21 mouse cellular contexts compared by ENCODE assay signal in genomic region chr7:97306813-97307212, GRCm38 (mm10). TPM values are rescaled to one million over a fixed set of nuclear protein-coding genes. Genes with fewer than 3 reads are reported as not detected.
DNase-seq lines count a peak whose midpoint lies in the region; ATAC-seq lines count a peak whose summit lies in the region.
"Had no signal": no experiment of that assay in that cellular context is flagged by ENCODE, and none has a peak within 500 bp of the region (broad histone marks: within the 10 kb centered on the region; RNA-seq: fewer than 3 reads in every experiment).

No protein-coding gene starts in this region.

- H3K9ac ChIP-seq in heart, embryonic 11.5 days (ENCODE audit: low read depth, low read length), result no peak overlapping the region
- H3K9ac ChIP-seq in midbrain, embryonic 11.5 days (ENCODE audit: low read length), result no peak overlapping the region
- no peak overlapping the region for H3K9ac ChIP-seq in midbrain, embryonic 15.5 days
- H3K9ac ChIP-seq: forebrain, embryonic 13.5 days; forebrain, postnatal 0 days; heart, embryonic 13.5 days had no signal

- H3K4me3 ChIP-seq in heart, embryonic 10.5 days, result no peak overlapping the region
- H3K4me3 ChIP-seq in heart, embryonic 11.5 days (ENCODE audit: low read depth, low read length), result no peak overlapping the region
- no peak overlapping the region for H3K4me3 ChIP-seq in midbrain, embryonic 11.5 days (ENCODE audit: low read depth, low read length)
- no peak overlapping the region for H3K4me3 ChIP-seq in midbrain, embryonic 15.5 days
- H3K4me3 ChIP-seq: embryonic facial prominence, embryonic 10.5 days; forebrain, embryonic 13.5 days; heart, adult 2 months; heart, embryonic 13.5 days had no signal

- no peak for ATAC-seq in heart, embryonic 11.5 days (replicated peaks; ENCODE audit: insufficient number of reproducible peaks, low FRiP score, low TSS enrichment)
- ATAC-seq in midbrain, embryonic 11.5 days (ENCODE audit: low FRiP score), result no peak
- ATAC-seq in midbrain, embryonic 15.5 days (replicated peaks), result no peak
- ATAC-seq: CD4-positive, CD25-positive, alpha-beta regulatory T cell, adult 4 months; forebrain, embryonic 13.5 days; forebrain, postnatal 0 days had no signal

- peaks cover 96% of the 10 kb centered on the region for H3K36me3 ChIP-seq in heart, embryonic 10.5 days
- H3K36me3 ChIP-seq in heart, embryonic 11.5 days (ENCODE audit: control insufficient read depth, insufficient read depth, low read length), result peaks cover 30% of the 10 kb centered on the region
- peaks cover 8% of the 10 kb centered on the region for H3K36me3 ChIP-seq in midbrain, embryonic 11.5 days (ENCODE audit: control insufficient read depth, insufficient read depth, low read length)
- peaks cover 36% of the 10 kb centered on the region for H3K36me3 ChIP-seq in midbrain, embryonic 15.5 days (replicated peaks)

- 86% methylated on average over 2 of the region's 2 CpGs for WGBS in heart, embryonic 10.5 days
- WGBS in heart, embryonic 11.5 days (ENCODE audit: insufficient replicate concordance), result 90% methylated on average over 2 of the region's 2 CpGs
- 100% methylated on average over 2 of the region's 2 CpGs for WGBS in midbrain, embryonic 11.5 days
- 95% methylated on average over 2 of the region's 2 CpGs for WGBS in midbrain, embryonic 15.5 days

- DNase-seq in heart, embryonic 10.5 days (ENCODE audit: low spot score), result peak; percentile 35
- peak; percentile 0 for DNase-seq in kidney, adult 18-20 months
- no peak for DNase-seq in kidney, adult 11 months
- peak; percentile 70 for DNase-seq in midbrain, embryonic 11.5 days (ENCODE audit: low spot score, missing footprints)
- peak; percentile 2 for DNase-seq in testis, postnatal 14 days (ENCODE audit: low spot score)
- no peak for DNase-seq in testis, postnatal 10 days (ENCODE audit: low spot score)
- DNase-seq: adrenal gland, adult 8-10 months; adrenal gland, postnatal 36 days; B cell, adult 2 months; cerebellum, adult 2 months; cerebellum, postnatal 10 days; forebrain, postnatal 0 days; gastrocnemius, postnatal 14 days had no signal

- no peaks in the 10 kb centered on the region for H3K9me3 ChIP-seq in heart, embryonic 10.5 days
- H3K9me3 ChIP-seq in heart, embryonic 11.5 days (replicated peaks; ENCODE audit: control insufficient read depth, low read length), result no peaks in the 10 kb centered on the region
- H3K9me3 ChIP-seq in midbrain, embryonic 11.5 days (ENCODE audit: control insufficient read depth, low read length), result no peaks in the 10 kb centered on the region
- no peaks in the 10 kb centered on the region for H3K9me3 ChIP-seq in midbrain, embryonic 15.5 days
- H3K9me3 ChIP-seq: embryonic facial prominence, embryonic 10.5 days; forebrain, embryonic 13.5 days; G1E had no signal

- H3K4me2 ChIP-seq in heart, embryonic 11.5 days, result no peak overlapping the region
- no peak overlapping the region for H3K4me2 ChIP-seq in midbrain, embryonic 11.5 days
- H3K4me2 ChIP-seq in midbrain, embryonic 15.5 days, result no peak overlapping the region
- H3K4me2 ChIP-seq: forebrain, embryonic 13.5 days; heart, embryonic 13.5 days had no signal

- no peaks in the 10 kb centered on the region for H3K27me3 ChIP-seq in heart, embryonic 10.5 days (ENCODE audit: insufficient read depth, poor library complexity, severe bottlenecking)
- no peaks in the 10 kb centered on the region for H3K27me3 ChIP-seq in heart, embryonic 11.5 days (ENCODE audit: control insufficient read depth, insufficient read depth, low read length)
- no peaks in the 10 kb centered on the region for H3K27me3 ChIP-seq in midbrain, embryonic 11.5 days (ENCODE audit: control insufficient read depth, insufficient read depth, low read length)
- H3K27me3 ChIP-seq in midbrain, embryonic 15.5 days (replicated peaks), result no peaks in the 10 kb centered on the region
- H3K27me3 ChIP-seq: forebrain, embryonic 13.5 days; heart, embryonic 13.5 days had no signal

- H3K27ac ChIP-seq in heart, embryonic 10.5 days, result no peak overlapping the region
- no peak overlapping the region for H3K27ac ChIP-seq in heart, embryonic 11.5 days (ENCODE audit: low read depth, low read length)
- H3K27ac ChIP-seq in midbrain, embryonic 11.5 days (ENCODE audit: low read depth, low read length), result no peak overlapping the region
- H3K27ac ChIP-seq in midbrain, embryonic 15.5 days, result no peak overlapping the region
- H3K27ac ChIP-seq: embryonic facial prominence, embryonic 10.5 days; forebrain, embryonic 13.5 days; heart, adult 2 months; heart, embryonic 13.5 days had no signal

- no peaks in the 10 kb centered on the region for H3K4me1 ChIP-seq in heart, embryonic 10.5 days
- no peaks in the 10 kb centered on the region for H3K4me1 ChIP-seq in heart, embryonic 11.5 days (ENCODE audit: control insufficient read depth, insufficient read depth, low read length)
- H3K4me1 ChIP-seq in midbrain, embryonic 11.5 days (ENCODE audit: control insufficient read depth, insufficient read depth, low read length), result no peaks in the 10 kb centered on the region
- no peaks in the 10 kb centered on the region for H3K4me1 ChIP-seq in midbrain, embryonic 15.5 days
- H3K4me1 ChIP-seq: embryonic facial prominence, embryonic 10.5 days; forebrain, embryonic 13.5 days; heart, embryonic 13.5 days had no signal

RNA-seq across cellular contexts. Expression of gene Usp35, which starts 25.0 kb away (rescaled TPM):
- polyA plus RNA-seq in heart, embryonic 10.5 days (2016; fragmentation: Nextera tagmentation; extraction: Ambion mirVana), result 1.1 and 2.3 TPM in 2 replicates
- polyA plus RNA-seq in heart, embryonic 11.5 days (2014; fragmentation: Nextera tagmentation; extraction: Ambion mirVana), result 1.3 and 1.7 TPM in 2 replicates
- 2.5 and 2.9 TPM in 2 replicates for polyA plus RNA-seq in midbrain, embryonic 11.5 days (2014; fragmentation: Nextera tagmentation; extraction: Ambion mirVana)
- 4.8 and 5.3 TPM in 2 replicates for polyA plus RNA-seq in midbrain, embryonic 15.5 days (2015; fragmentation: Nextera tagmentation; extraction: Ambion mirVana)

RNA-seq across cellular contexts. Expression of gene Kctd21, which starts 25.3 kb away (rescaled TPM):
- 4.1 and 4.6 TPM in 2 replicates for polyA plus RNA-seq in heart, embryonic 10.5 days (2016; fragmentation: Nextera tagmentation; extraction: Ambion mirVana)
- 3.6 and 3.8 TPM in 2 replicates for polyA plus RNA-seq in heart, embryonic 11.5 days (2014; fragmentation: Nextera tagmentation; extraction: Ambion mirVana)
- 4.6 and 5.8 TPM in 2 replicates for polyA plus RNA-seq in midbrain, embryonic 11.5 days (2014; fragmentation: Nextera tagmentation; extraction: Ambion mirVana)
- 8.1 and 8.3 TPM in 2 replicates for polyA plus RNA-seq in midbrain, embryonic 15.5 days (2015; fragmentation: Nextera tagmentation; extraction: Ambion mirVana)

Comparison
In these comparisons a context has a peak if more than half of its experiments do, and no peak if none do; other contexts are left out.
1. DNase-seq: peak in heart, embryonic 10.5 days (single experiment), kidney, adult 18-20 months (single experiment), midbrain, embryonic 11.5 days (single experiment) and testis, postnatal 14 days (single experiment); none in kidney, adult 11 months (single experiment) and testis, postnatal 10 days (single experiment).